Mouse (Mus musculus) heart, embryonic 14.5 days (tissue): ENCODE measurements around the gene Pcbp1. TPM values are rescaled to one million over a fixed set of nuclear protein-coding genes. Genes with fewer than 3 reads are reported as not detected.

ENCODE experiments used
- ATAC-seq: fragments of 200-750 bp; cut with Nextera tagmentation; 2 replicates; pipeline ENCODE4 v1.8.0; 2017; ENCODE audit warnings: low read depth, moderate TSS enrichment; ENCODE audit not compliant: insufficient number of reproducible peaks, insufficient read depth, low FRiP score
- H3K27ac ChIP-seq, 2 experiments: fragments of 200-500 bp in 1 of 2; fragments of 300-500 bp in 1 of 2; sonication (generic) in 1 of 2; replicated peaks in 1 of 2; 2 replicates each; pipeline ENCODE4 v1.5.1; 2012 to 2014; ENCODE audit warnings: low read depth in 2 of 2, low read length in 2 of 2, control low read depth in 1 of 2, mild to moderate bottlenecking in 1 of 2, mixed read lengths in 1 of 2; ENCODE audit not compliant: control insufficient read depth in 1 of 2, insufficient read depth in 1 of 2
- H3K27me3 ChIP-seq: fragments of 300-500 bp; sonication (generic); 2 replicates; pipeline ENCODE4 v1.6.1; 2014; ENCODE audit warnings: mild to moderate bottlenecking, low read length, control low read depth; ENCODE audit not compliant: control insufficient read depth, insufficient read depth
- H3K36me3 ChIP-seq: fragments of 300-500 bp; sonication (generic); 2 replicates; pipeline ENCODE4 v1.6.1; 2014; ENCODE audit warnings: mild to moderate bottlenecking, control low read depth, low read length, mixed read lengths; ENCODE audit not compliant: control insufficient read depth, insufficient read depth
- H3K4me1 ChIP-seq, 2 experiments: fragments of 200-500 bp in 1 of 2; fragments of 300-500 bp in 1 of 2; sonication (generic) in 1 of 2; 2 replicates each; pipeline ENCODE4 v1.6.1; 2012 to 2014; ENCODE audit warnings: low read length in 2 of 2, control low read depth in 1 of 2, mixed read lengths in 1 of 2; ENCODE audit not compliant: control insufficient read depth in 2 of 2, insufficient read depth in 2 of 2
- H3K4me2 ChIP-seq: fragments of 300-500 bp; sonication (generic); 2 replicates; pipeline ENCODE4 v1.6.1; 2014; ENCODE audit warnings: mild to moderate bottlenecking, low read length
- H3K4me3 ChIP-seq, 2 experiments: fragments of 200-500 bp in 1 of 2; fragments of 300-500 bp in 1 of 2; sonication (generic) in 1 of 2; 2 replicates each; pipeline ENCODE4 v1.5.1; 2012 to 2014; ENCODE audit warnings: low read length in 2 of 2, mild to moderate bottlenecking in 2 of 2, control low read depth in 1 of 2, low read depth in 1 of 2, moderate library complexity in 1 of 2; ENCODE audit not compliant: control insufficient read depth in 1 of 2, insufficient read depth in 1 of 2
- H3K9ac ChIP-seq: fragments of 300-500 bp; sonication (generic); 2 replicates; pipeline ENCODE4 v1.6.1; 2014; ENCODE audit warnings: mild to moderate bottlenecking, low read length
- H3K9me3 ChIP-seq: fragments of 300-500 bp; sonication (generic); 2 replicates; pipeline ENCODE4 v1.6.1; 2016; ENCODE audit warnings: low read length, control low read depth; ENCODE audit not compliant: control insufficient read depth
- WGBS: fragments of 180-500 bp; shearing (Covaris S2); extraction: QIAGEN DNeasy Blood & Tissue Kit; methylation state at CpG from one replicate; pipeline ENCODE4 v1.1.7; 2014; 5-methylcytosine and 5-hydroxymethylcytosine counted together
- polyA plus RNA-seq: library from polyadenylated mRNA; unstranded; fragments of >200 nt; fragmentation: Nextera tagmentation; extraction: Ambion mirVana; gene quantifications from 2 replicates; pipeline ENCODE4 v1.2.1, GENCODE M21; 2014

The Pcbp1 gene
- polyA plus RNA-seq, 1 experiment from 2014 or later, result 312 TPM

GRCm38 (mm10) chr6:86497942-86498732, 28.0 kb downstream of the Pcbp1 start:
- Histone ChIP-seq H3K4me2 (peak overlapping the region; percentile 64), H3K27ac (peak overlapping the region in 1 of 2 experiments; percentile 76; a peak in 2 of 4 replicates), H3K9me3 (no peaks in the 10 kb centered on the region), H3K27me3 (no peaks in the 10 kb centered on the region), H3K4me3 (peak overlapping the region in 1 of 2 experiments; percentile 36; a peak in 2 of 4 replicates), H3K4me1 (peaks cover 13 to 16% of the 10 kb centered on the region in 2 experiments), H3K9ac (peak overlapping the region; percentile 70; the same call in 1 of the 2 replicates), H3K36me3 (no peaks in the 10 kb centered on the region)
- ATAC-seq, result no peak
- WGBS, result 71% methylated on average over 11 of the region's 11 CpGs

GRCm38 (mm10) chr6:86497071-86497815, 28.9 kb downstream of the Pcbp1 start:
- ATAC-seq, result no peak
- WGBS, result 16% methylated on average over 13 of the region's 13 CpGs
- Histone ChIP-seq H3K4me3 (peak overlapping the region; percentile 36), H3K4me1 (peaks cover 13 to 16% of the 10 kb centered on the region in 2 experiments), H3K27me3 (no peaks in the 10 kb centered on the region), H3K9me3 (no peaks in the 10 kb centered on the region), H3K4me2 (peak overlapping the region; percentile 64), H3K36me3 (no peaks in the 10 kb centered on the region), H3K9ac (peak overlapping the region; percentile 70), H3K27ac (peak overlapping the region; percentile 76 to 77)

GRCm38 (mm10) chr6:86496585-86496984, 29.5 kb downstream of the Pcbp1 start:
- 0 out of 2 replicates have a peak overlapping the region, but pooled peaks have one; percentile 70 for H3K9ac ChIP-seq
- no peaks in the 10 kb centered on the region for H3K27me3 ChIP-seq
- no peaks in the 10 kb centered on the region for H3K9me3 ChIP-seq
- no peak for ATAC-seq
- peak overlapping the region; percentile 36; a peak in 3 of 4 replicates for H3K4me3 ChIP-seq
- peaks cover 13 to 16% of the 10 kb centered on the region in 2 experiments for H3K4me1 ChIP-seq
- no peaks in the 10 kb centered on the region for H3K36me3 ChIP-seq
- peak overlapping the region; percentile 76 to 77; a peak in 2 of 4 replicates for H3K27ac ChIP-seq
- WGBS, result 77% methylated on average over 5 of the region's 5 CpGs
- peak overlapping the region; percentile 64 for H3K4me2 ChIP-seq

- Histone ChIP-seq H3K36me3 (no peaks in the 10 kb centered on the region), H3K27ac (no peak overlapping the region), H3K9me3 (no peaks in the 10 kb centered on the region), H3K4me2 (0 out of 2 replicates have a peak overlapping the region, but pooled peaks have one; percentile 64), H3K27me3 (no peaks in the 10 kb centered on the region), H3K4me1 (peaks cover 13 to 16% of the 10 kb centered on the region in 2 experiments), H3K4me3 (no peak overlapping the region), H3K9ac (no peak overlapping the region)
- no peak for ATAC-seq
- 86% methylated on average over 8 of the region's 8 CpGs for WGBS
Observed at GRCm38 (mm10) chr6:86496127-86496526, 30.0 kb downstream of the Pcbp1 start.

GRCm38 (mm10) chr6:86495661-86496060, 30.5 kb downstream of the Pcbp1 start:
- no peak for ATAC-seq
- no peak overlapping the region for H3K4me2 ChIP-seq
- H3K36me3 ChIP-seq, result no peaks in the 10 kb centered on the region
- peaks cover 13 to 16% of the 10 kb centered on the region in 2 experiments for H3K4me1 ChIP-seq
- no peaks in the 10 kb centered on the region for H3K27me3 ChIP-seq
- no peaks in the 10 kb centered on the region for H3K9me3 ChIP-seq
- no peak overlapping the region for H3K27ac ChIP-seq
- WGBS, result 59% methylated on average over 3 of the region's 3 CpGs
- no peak overlapping the region for H3K4me3 ChIP-seq
- no peak overlapping the region for H3K9ac ChIP-seq

- H3K36me3 ChIP-seq, result no peaks in the 10 kb centered on the region
- no peaks in the 10 kb centered on the region for H3K9me3 ChIP-seq
- peaks cover 13 to 16% of the 10 kb centered on the region in 2 experiments for H3K4me1 ChIP-seq
- no peak overlapping the region for H3K9ac ChIP-seq
- H3K27ac ChIP-seq, result no peak overlapping the region
- H3K27me3 ChIP-seq, result no peaks in the 10 kb centered on the region
- ATAC-seq, result no peak
- 94% methylated on average over 7 of the region's 7 CpGs for WGBS
- no peak overlapping the region for H3K4me3 ChIP-seq
- no peak overlapping the region for H3K4me2 ChIP-seq
Observed at GRCm38 (mm10) chr6:86494767-86495166, 31.4 kb downstream of the Pcbp1 start.

- no peak overlapping the region for H3K9ac ChIP-seq
- no peaks in the 10 kb centered on the region for H3K36me3 ChIP-seq
- WGBS, result 53% methylated on average over 13 of the region's 13 CpGs
- no peaks in the 10 kb centered on the region for H3K9me3 ChIP-seq
- H3K4me2 ChIP-seq, result no peak overlapping the region
- ATAC-seq, result no peak
- no peak overlapping the region for H3K4me3 ChIP-seq
- H3K27me3 ChIP-seq, result no peaks in the 10 kb centered on the region
- peaks cover 13 to 14% of the 10 kb centered on the region in 2 experiments for H3K4me1 ChIP-seq
- H3K27ac ChIP-seq, result peak overlapping the region in 1 of 2 experiments; percentile 37; a peak in 1 of 4 replicates
Observed at GRCm38 (mm10) chr6:86493469-86494263, 32.5 kb downstream of the Pcbp1 start.
